Mouse (Mus musculus): Measurements from ENCODE around the gene Hba-a2. TPM values are rescaled to one million over a fixed set of nuclear protein-coding genes. Genes with fewer than 3 reads are reported as not detected.
"Not testable (repeated sequence)": the region's sequence is repeated elsewhere in the genome, so short reads cannot be mapped to it uniquely, and the experiment has no call there.

The Hba-a2 gene
- polyA plus RNA-seq (2016; fragmentation: Nextera tagmentation; extraction: Ambion mirVana): 3,087 and 3,755 TPM in 2 replicates

GRCm38 (mm10) chr11:32296203-32296602 is at the start of gene Hba-a2:
Gene Hba-a2 (plus strand): TSS chr11:32296489.
- H3K27ac ChIP-seq (replicated peaks); DNase-seq (ENCODE audit: low spot score); H3K36me3 ChIP-seq (replicated peaks); H3K4me3 ChIP-seq; H3K9me3 ChIP-seq; H3K4me1 ChIP-seq; H3K27me3 ChIP-seq (replicated peaks; ENCODE audit: low read depth, poor library complexity, severe bottlenecking): not testable (repeated sequence)
- no CpG with 5 or more reads among the region's 4 CpGs for WGBS

GRCm38 (mm10) chr11:32247068-32247467 is 49.2 kb upstream of the Hba-a2 start:
- H3K27ac ChIP-seq (replicated peaks): no peak overlapping the region

GRCm38 (mm10) chr11:32248350-32248749 is 47.9 kb upstream of the Hba-a2 start:
- Histone ChIP-seq H3K4me1 (peaks cover 13% of the 10 kb centered on the region), H3K4me3 (no peak overlapping the region), H3K9me3 (no peaks in the 10 kb centered on the region), H3K27ac (replicated peaks) (no peak overlapping the region), H3K36me3 (replicated peaks) (peaks cover 94% of the 10 kb centered on the region), H3K27me3 (replicated peaks; ENCODE audit: low read depth, poor library complexity, severe bottlenecking) (no peaks in the 10 kb centered on the region)
- 85% methylated on average over 3 of the region's 3 CpGs for WGBS
- DNase-seq (ENCODE audit: low spot score): no peak

More at GRCm38 (mm10) chr11:32247068-32247467, 49.2 kb upstream of the Hba-a2 start:
- no peak overlapping the region for H3K4me3 ChIP-seq
- H3K36me3 ChIP-seq (replicated peaks): peaks cover 94% of the 10 kb centered on the region
- peaks cover 14% of the 10 kb centered on the region for H3K4me1 ChIP-seq
- H3K9me3 ChIP-seq: no peaks in the 10 kb centered on the region
- no peak for DNase-seq (ENCODE audit: low spot score)
- H3K27me3 ChIP-seq (replicated peaks; ENCODE audit: low read depth, poor library complexity, severe bottlenecking): no peaks in the 10 kb centered on the region

GRCm38 (mm10) chr11:32250880-32251763 is 45.2 kb upstream of the Hba-a2 start:
- no peak for DNase-seq (ENCODE audit: low spot score)
- no peak overlapping the region for H3K27ac ChIP-seq (replicated peaks)
- no peaks in the 10 kb centered on the region for H3K4me1 ChIP-seq
- H3K36me3 ChIP-seq (replicated peaks): peaks cover 95% of the 10 kb centered on the region
- no peak overlapping the region for H3K4me3 ChIP-seq
- 85% methylated on average over 8 of the region's 8 CpGs for WGBS
- H3K9me3 ChIP-seq: no peaks in the 10 kb centered on the region
- H3K27me3 ChIP-seq (replicated peaks; ENCODE audit: low read depth, poor library complexity, severe bottlenecking): no peaks in the 10 kb centered on the region

GRCm38 (mm10) chr11:32253121-32253520 is 43.2 kb upstream of the Hba-a2 start:
- Histone ChIP-seq H3K27ac (replicated peaks) (no peak overlapping the region), H3K27me3 (replicated peaks; ENCODE audit: low read depth, poor library complexity, severe bottlenecking) (no peaks in the 10 kb centered on the region), H3K4me3 (no peak overlapping the region), H3K36me3 (replicated peaks) (peaks cover 75% of the 10 kb centered on the region), H3K4me1 (no peaks in the 10 kb centered on the region), H3K9me3 (no peaks in the 10 kb centered on the region)
- no peak for DNase-seq (ENCODE audit: low spot score)
- WGBS: 95% methylated on average over 1 of the region's 1 CpGs

GRCm38 (mm10) chr11:32256146-32256545 is 40.1 kb upstream of the Hba-a2 start:
- H3K36me3 ChIP-seq (replicated peaks): peaks cover 74% of the 10 kb centered on the region
- WGBS: 98% methylated on average over 1 of the region's 1 CpGs

GRCm38 (mm10) chr11:32256566-32256965 is 39.7 kb upstream of the Hba-a2 start:
- WGBS: 85% methylated on average over 3 of the region's 3 CpGs
- H3K27ac ChIP-seq (replicated peaks): 0 out of 2 replicates have a peak overlapping the region, but pooled peaks have one; percentile 14

More at GRCm38 (mm10) chr11:32256146-32256545, 40.1 kb upstream of the Hba-a2 start:
- H3K4me1 ChIP-seq: no peaks in the 10 kb centered on the region
- no peaks in the 10 kb centered on the region for H3K9me3 ChIP-seq
- no peak overlapping the region for H3K4me3 ChIP-seq
- H3K27me3 ChIP-seq (replicated peaks; ENCODE audit: low read depth, poor library complexity, severe bottlenecking): no peaks in the 10 kb centered on the region
- DNase-seq (ENCODE audit: low spot score): no peak
- no peak overlapping the region for H3K27ac ChIP-seq (replicated peaks)

GRCm38 (mm10) chr11:32262674-32263415 is 33.4 kb upstream of the Hba-a2 start:
- no peaks in the 10 kb centered on the region for H3K27me3 ChIP-seq (replicated peaks; ENCODE audit: low read depth, poor library complexity, severe bottlenecking)
- 0 out of 2 replicates have a peak overlapping the region, but pooled peaks have one; percentile 40 for H3K27ac ChIP-seq (replicated peaks)
- H3K36me3 ChIP-seq (replicated peaks): peaks cover 44% of the 10 kb centered on the region
- H3K4me3 ChIP-seq: no peak overlapping the region
- no peak for DNase-seq (ENCODE audit: low spot score)
- H3K9me3 ChIP-seq: no peaks in the 10 kb centered on the region
- peaks cover 21% of the 10 kb centered on the region for H3K4me1 ChIP-seq
- WGBS: 80% methylated on average over 10 of the region's 10 CpGs

More at GRCm38 (mm10) chr11:32256566-32256965, 39.7 kb upstream of the Hba-a2 start:
- H3K4me3 ChIP-seq: no peak overlapping the region
- no peaks in the 10 kb centered on the region for H3K9me3 ChIP-seq
- H3K4me1 ChIP-seq: no peaks in the 10 kb centered on the region
- DNase-seq (ENCODE audit: low spot score): no peak
- H3K27me3 ChIP-seq (replicated peaks; ENCODE audit: low read depth, poor library complexity, severe bottlenecking): no peaks in the 10 kb centered on the region
- peaks cover 73% of the 10 kb centered on the region for H3K36me3 ChIP-seq (replicated peaks)

GRCm38 (mm10) chr11:32265117-32265738 is 31.1 kb upstream of the Hba-a2 start:
- peaks cover 27% of the 10 kb centered on the region for H3K4me1 ChIP-seq
- H3K4me3 ChIP-seq: no peak overlapping the region
- WGBS: 91% methylated on average over 3 of the region's 3 CpGs
- H3K36me3 ChIP-seq (replicated peaks): peaks cover 27% of the 10 kb centered on the region
- no peaks in the 10 kb centered on the region for H3K9me3 ChIP-seq
- H3K27me3 ChIP-seq (replicated peaks; ENCODE audit: low read depth, poor library complexity, severe bottlenecking): 0 out of 2 replicates have a peak, but pooled peaks cover 4% of the 10 kb centered on the region
- DNase-seq (ENCODE audit: low spot score): no peak
- H3K27ac ChIP-seq (replicated peaks): no peak overlapping the region

GRCm38 (mm10) chr11:32266194-32266593 is 30.1 kb upstream of the Hba-a2 start:
- 92% methylated on average over 6 of the region's 6 CpGs for WGBS
- Histone ChIP-seq H3K27ac (replicated peaks) (no peak overlapping the region), H3K4me1 (peaks cover 27% of the 10 kb centered on the region), H3K4me3 (no peak overlapping the region), H3K27me3 (replicated peaks; ENCODE audit: low read depth, poor library complexity, severe bottlenecking) (0 out of 2 replicates have a peak, but pooled peaks cover 4% of the 10 kb centered on the region), H3K36me3 (replicated peaks) (peaks cover 17% of the 10 kb centered on the region), H3K9me3 (no peaks in the 10 kb centered on the region)
- DNase-seq (ENCODE audit: low spot score): no peak

- H3K4me3 ChIP-seq: peak overlapping the region; percentile 77
- DNase-seq (ENCODE audit: low spot score): no peak
Observed at GRCm38 (mm10) chr11:32266776-32267175, 29.5 kb upstream of the Hba-a2 start.

More at GRCm38 (mm10) chr11:32266776-32267175, 29.5 kb upstream of the Hba-a2 start:
- Histone ChIP-seq H3K9me3 (no peaks in the 10 kb centered on the region), H3K36me3 (replicated peaks) (peaks cover 12% of the 10 kb centered on the region), H3K4me1 (peaks cover 27% of the 10 kb centered on the region), H3K27me3 (replicated peaks; ENCODE audit: low read depth, poor library complexity, severe bottlenecking) (0 out of 2 replicates have a peak, but pooled peaks cover 4% of the 10 kb centered on the region), H3K27ac (replicated peaks) (peak overlapping the region; percentile 94)
- WGBS: 39% methylated on average over 6 of the region's 6 CpGs
